Mouse (Mus musculus) adrenal gland, adult 8-10 months (tissue): ENCODE measurements at regions not wholly inside any gene's neighbourhood (a gene's known extent, or its start where the extent isn't known, plus 50 kb on each side); places are given as distances from the start of the nearest gene placed in this dataset.

Experiments
- DNase-seq: peaks from one replicate; pipeline ENCODE4 v3.0.0; 2022

- DNase-seq: no peak
Observed at GRCm38 (mm10) chr3:21524426-21524937, 552.0 kb upstream of the Tbl1xr1 start.

- DNase-seq: no peak
Observed at GRCm38 (mm10) chr3:21530862-21531261, 545.6 kb upstream of the Tbl1xr1 start.

- DNase-seq: no peak
Observed at GRCm38 (mm10) chr3:21539138-21539537, 537.3 kb upstream of the Tbl1xr1 start.

DNA sequence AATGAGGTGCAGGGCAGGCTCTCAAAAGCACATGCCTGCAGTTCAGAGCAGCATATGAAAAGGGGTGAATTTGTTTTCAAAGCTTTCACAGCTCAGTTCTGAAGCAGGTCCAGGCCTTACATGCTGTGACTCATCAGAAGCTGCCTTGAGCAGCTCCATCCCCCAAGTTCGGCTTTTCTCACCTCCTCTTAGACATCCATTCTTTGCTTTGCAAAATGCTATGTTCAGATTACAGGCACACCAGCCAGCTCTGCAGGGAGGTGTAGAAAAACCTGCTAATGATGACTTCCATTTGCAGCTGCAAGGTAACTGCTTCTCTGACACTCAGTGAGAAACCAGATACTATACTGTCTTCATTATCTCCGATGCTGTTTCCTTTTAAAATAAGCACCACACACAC is 532.0 kb upstream of the Tbl1xr1 start:
- no peak for DNase-seq

DNA sequence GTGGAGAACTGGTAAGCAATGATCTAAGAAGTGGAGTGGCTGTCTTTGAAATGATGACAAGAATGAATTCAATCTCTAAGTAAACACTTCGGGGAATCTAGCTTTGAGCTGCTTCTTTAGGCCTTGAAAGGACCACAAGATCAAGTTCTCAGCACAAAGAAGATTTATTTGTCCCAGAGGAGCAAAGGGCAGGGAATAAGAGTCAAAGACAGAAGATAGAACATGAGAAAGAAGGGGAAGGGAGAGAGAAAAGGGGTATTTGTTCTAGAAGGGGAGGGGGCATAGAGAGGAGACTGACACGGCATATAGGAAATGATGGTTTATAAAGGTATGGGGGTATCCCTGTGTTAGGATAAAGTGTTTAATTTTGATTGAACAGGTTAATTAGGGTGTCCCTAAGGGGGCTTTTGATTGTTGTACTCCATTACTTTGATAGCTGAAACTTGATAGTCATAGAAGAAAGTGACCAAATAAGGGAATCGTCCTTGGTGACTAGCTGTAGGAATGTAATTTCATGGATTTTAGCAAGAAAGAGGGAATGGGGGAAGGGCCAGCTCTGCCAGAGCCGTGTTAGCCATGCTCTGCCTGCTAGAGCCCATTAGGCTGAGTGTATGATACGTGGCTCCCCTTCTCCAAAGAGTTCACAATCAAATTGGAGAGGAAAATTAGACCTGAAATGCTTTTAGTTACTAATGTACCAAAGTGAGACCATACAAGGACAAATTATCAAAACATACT is 531.1 kb upstream of the Tbl1xr1 start:
- no peak for DNase-seq

DNA sequence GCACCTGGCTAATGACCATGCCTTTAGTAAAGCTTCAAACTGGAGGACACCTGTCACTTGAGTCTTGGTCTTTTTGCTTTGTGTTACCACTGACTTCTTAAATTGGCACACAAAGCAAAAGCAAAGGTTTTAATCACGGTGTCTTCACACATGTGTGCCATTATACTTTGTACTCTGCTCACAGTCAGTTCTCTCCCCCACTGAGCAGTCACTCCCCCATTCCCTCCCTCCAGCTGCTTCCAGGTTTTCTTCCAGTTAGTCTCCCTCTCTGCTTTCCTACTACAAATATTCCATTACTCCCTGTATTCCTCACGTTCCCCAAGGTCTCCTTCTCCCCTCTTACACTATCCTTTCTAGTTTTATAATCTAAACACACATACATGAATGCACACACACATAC is 530.0 kb upstream of the Tbl1xr1 start:
- DNase-seq: no peak

GRCm38 (mm10) chr3:21549671-21550070 is 526.8 kb upstream of the Tbl1xr1 start:
- DNase-seq: no peak

GRCm38 (mm10) chr3:21553159-21553758 is 523.2 kb upstream of the Tbl1xr1 start:
- DNase-seq: no peak

- DNase-seq: no peak
Observed at GRCm38 (mm10) chr3:21553859-21554258, 522.6 kb upstream of the Tbl1xr1 start.

DNA sequence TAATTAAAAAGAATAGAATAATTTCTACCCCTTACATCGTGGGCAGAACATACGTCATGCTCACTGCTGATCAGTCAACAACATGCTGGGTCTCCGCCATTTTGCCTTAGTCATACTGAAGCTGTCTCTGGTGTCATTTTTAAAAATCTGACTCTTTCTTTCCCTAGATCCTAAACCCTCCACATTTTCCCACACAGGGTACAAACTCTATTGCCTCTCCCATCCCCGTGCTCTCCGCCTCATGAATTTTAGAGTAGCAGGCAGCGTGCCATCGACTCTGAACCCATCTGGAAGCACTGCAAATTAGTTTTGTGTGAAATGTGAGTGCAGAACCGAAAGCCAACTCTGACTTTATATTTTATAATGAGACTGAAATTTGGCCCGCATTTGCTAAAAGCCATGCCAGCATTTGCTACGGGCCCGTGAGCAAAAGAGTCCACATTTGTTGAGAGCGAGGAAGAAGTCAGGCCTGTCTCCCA is 518.5 kb upstream of the Tbl1xr1 start:
- no peak for DNase-seq

DNA sequence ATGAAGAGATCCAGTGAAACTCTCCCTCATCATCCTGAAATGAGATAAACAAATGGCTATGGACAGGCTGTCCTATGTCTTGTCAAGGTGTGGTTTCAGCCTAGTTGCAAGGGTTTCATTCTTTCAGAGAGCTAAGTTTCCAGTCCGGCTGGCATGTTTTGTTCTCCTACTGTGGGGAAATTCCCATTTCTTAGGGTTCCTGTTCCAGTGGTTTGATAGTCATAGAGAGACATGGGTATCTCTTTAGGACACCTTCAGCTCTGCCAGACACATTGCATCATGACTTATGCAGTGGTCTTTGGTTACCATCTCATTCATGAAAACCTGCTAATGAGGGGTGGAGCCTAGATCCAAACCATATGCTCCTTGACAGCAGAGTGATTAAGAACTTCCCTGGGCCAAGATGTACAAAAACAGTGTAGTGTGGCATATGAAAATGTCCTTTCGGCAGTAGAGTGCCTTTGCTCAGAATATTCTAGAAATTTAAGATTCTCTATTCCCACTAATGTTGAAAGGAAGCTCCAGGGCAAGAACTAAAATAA is 513.6 kb upstream of the Tbl1xr1 start:
- DNase-seq: no peak

DNA sequence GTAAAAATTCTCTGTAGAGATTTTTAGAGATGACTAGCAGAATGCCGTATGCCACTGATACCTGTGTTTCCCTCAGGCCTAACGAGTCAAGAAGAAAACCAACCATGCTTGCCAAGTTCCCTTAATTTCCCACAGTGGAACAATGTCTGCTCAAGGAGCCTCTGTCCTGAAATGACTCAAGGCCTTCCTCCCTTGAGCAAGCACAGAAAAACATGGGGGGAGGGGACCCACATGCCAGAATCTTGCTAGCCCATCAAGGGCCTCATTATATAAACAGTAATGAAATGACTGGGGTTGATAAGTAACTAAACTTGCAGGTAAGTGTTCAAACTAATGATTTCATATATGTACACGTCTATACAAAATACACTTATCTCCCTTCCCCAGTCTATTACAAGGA is 513.0 kb upstream of the Tbl1xr1 start:
- no peak for DNase-seq

DNA sequence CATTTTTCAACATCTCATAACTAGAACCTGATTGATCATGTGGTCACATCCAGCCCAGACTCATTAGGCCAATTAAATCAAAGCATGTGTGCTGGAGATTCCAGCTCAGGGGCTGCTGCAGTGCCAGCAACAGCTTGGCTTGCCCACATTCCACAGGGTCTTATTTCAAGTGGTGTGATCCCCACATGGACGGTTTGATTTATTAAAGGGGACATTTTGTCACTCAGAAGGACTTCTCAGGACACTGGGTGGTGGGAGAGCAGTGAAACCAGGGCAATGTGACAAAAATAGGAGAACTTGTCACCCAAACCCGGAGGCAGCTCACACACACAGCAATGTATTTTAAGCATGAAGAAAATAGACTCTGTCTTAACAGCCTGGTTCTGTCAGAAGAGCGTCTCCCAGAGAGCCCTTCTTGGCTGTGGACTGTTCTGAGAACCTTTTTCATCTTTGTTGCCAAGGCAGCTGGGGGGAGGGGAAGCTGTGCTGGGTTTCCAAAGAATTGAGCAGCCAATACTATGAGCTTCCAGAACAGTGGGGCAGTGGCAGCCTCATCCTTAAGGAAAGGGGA is 512.2 kb upstream of the Tbl1xr1 start:
- DNase-seq: peak; percentile 7

- no peak for DNase-seq
Observed at GRCm38 (mm10) chr3:21564847-21565485, 511.5 kb upstream of the Tbl1xr1 start.

- DNase-seq: no peak
Observed at GRCm38 (mm10) chr3:21569721-21570120, 506.7 kb upstream of the Tbl1xr1 start.

GRCm38 (mm10) chr3:21578635-21579034 is 497.8 kb upstream of the Tbl1xr1 start:
- no peak for DNase-seq

DNA sequence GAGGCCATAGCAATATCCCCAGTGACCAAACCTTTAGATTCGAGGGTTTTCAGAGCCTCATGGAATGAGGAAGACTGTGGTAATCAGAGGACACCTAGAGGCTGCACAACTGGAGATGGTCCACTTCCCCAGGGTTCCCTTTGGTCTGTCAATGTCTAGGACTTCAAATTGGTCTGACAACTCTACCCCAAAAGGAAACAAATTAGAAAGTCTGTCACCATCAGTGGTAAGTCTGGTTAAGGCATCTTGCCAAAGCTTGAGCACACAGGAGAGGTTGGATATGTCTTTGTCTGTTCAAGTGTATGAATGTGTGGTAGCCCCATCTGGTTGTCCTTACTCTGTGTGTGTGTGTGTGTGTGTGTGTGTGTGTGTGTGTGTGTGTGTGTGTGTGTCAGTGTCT is 494.3 kb upstream of the Tbl1xr1 start:
- DNase-seq: no peak

GRCm38 (mm10) chr3:21585767-21586166 is 490.7 kb upstream of the Tbl1xr1 start:
- DNase-seq: no peak

- DNase-seq: no peak
Observed at GRCm38 (mm10) chr3:21606846-21607245, 469.6 kb upstream of the Tbl1xr1 start.

DNA sequence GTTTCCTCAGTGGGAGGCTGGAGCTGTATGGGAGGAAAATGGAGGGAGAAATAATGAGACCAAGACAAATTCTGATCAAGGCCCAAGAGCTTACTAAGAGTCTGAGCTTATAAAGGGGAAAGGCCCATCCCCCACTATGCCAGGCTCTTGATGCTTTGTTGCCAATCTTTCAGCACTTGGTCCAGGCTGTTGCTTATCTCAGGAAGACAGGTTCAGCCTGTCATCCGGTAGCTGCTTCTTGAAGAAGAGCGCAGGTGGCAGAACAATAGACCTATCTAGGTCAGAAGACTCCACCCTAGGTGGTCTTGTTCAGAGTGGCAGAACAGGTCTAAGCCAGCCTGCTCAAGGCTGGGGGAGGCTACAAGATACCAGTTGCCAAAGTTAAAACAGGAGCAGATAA is 466.2 kb upstream of the Tbl1xr1 start:
- DNase-seq: no peak

- DNase-seq: no peak
Observed at GRCm38 (mm10) chr3:21621745-21622144, 454.7 kb upstream of the Tbl1xr1 start.

DNA sequence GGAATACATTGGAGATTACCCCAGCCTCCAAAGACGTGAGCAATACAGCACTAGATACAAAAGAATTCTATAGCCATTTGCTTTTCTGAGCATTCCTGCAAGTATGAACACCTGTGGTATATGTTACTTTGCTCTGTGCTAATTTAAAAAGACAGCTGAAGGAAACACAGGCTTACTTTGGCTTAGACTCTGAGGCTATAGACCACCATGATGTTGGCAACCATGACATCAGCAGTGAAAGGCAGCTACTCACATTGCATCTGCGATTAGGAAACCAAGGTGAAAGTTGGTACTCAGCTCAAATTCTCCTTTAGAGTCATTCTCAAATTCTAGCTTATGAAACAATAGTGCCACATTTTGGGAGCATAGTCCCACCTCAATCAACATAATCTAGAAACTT is 451.4 kb upstream of the Tbl1xr1 start:
- DNase-seq: no peak

DNA sequence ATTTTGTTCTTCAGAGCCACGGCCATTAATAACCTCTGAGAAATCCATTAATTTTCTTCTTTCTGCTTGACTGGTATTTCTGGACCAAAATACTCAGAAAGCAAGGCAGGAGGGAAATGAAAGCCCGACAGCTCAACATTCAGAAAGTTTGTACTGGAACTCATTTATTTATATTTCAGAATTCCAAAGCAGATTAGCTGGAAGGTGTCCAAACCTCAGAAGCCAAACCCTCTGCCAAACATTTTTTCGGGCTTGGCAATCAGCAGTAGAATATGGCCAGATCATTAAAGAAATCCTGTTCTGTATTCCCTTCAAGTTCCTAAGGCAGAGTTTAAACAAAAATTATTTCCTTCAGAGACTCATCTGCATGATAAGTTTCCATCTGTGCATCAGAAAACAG is 450.4 kb upstream of the Tbl1xr1 start:
- DNase-seq: peak; percentile 10
